Mouse (Mus musculus): ENCODE results near the gene Hand1. TPM values are rescaled to one million over a fixed set of nuclear protein-coding genes. Genes with fewer than 3 reads are reported as not detected.
"Not testable (repeated sequence)": the region's sequence is repeated elsewhere in the genome, so short reads cannot be mapped to it uniquely, and the experiment has no call there.

Hand1 gene
- polyA plus RNA-seq, 1 experiment from 2014 or later: 0.07 TPM

GRCm38 (mm10) chr11:57862088-57862487 lies 29.5 kb upstream of the Hand1 start:
- 77% methylated on average over 7 of the region's 7 CpGs for WGBS (ENCODE audit: insufficient replicate concordance)
- Histone ChIP-seq H3K4me1 (ENCODE audit: insufficient read depth) (no peaks in the 10 kb centered on the region), H3K9ac (replicated peaks) (no peak overlapping the region), H3K9me3 (ENCODE audit: low read length) (no peaks in the 10 kb centered on the region), H3K27ac (ENCODE audit: low read depth) (no peak overlapping the region), H3K27me3 (ENCODE audit: insufficient read depth, low read length) (peaks cover 3% of the 10 kb centered on the region), H3K4me2 (ENCODE audit: low read depth, low read length) (no peak overlapping the region), H3K4me3 (ENCODE audit: low read depth, low read length) (no peak overlapping the region), H3K36me3 (replicated peaks; ENCODE audit: insufficient read depth, low read length) (no peaks in the 10 kb centered on the region)
- no peak for DNase-seq
- no peak for ATAC-seq
- no peak for TF ChIP-seq CTCF (IDR thresholded peaks at IDR 0.05; ENCODE audit: low read depth)
- no peak for TF ChIP-seq EP300 (IDR thresholded peaks at IDR 0.05; ENCODE audit: low read depth)

DNA sequence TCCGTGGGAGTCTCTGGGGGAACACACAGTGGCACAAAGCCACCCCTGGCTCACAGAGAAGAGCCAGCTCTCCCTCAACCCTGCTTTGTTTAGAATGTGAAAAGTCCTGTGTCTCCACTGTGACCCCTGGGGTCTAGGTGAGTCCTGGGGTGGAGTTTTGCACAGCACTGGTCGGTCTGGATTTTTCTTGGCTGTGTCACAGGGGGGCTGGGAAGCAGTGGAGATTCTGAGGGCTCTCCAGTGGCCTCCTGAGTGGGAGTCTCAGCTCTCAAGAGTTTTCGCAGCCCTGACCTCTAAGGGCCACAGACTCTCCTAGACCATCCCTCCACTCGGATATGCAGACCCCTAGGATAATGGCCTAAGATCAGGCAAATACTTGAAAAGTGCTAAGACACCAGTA lies 25.1 kb upstream of the Hand1 start:
- TF ChIP-seq CTCF (IDR thresholded peaks at IDR 0.05; ENCODE audit: low read depth): no peak
- ATAC-seq: no peak

DNA sequence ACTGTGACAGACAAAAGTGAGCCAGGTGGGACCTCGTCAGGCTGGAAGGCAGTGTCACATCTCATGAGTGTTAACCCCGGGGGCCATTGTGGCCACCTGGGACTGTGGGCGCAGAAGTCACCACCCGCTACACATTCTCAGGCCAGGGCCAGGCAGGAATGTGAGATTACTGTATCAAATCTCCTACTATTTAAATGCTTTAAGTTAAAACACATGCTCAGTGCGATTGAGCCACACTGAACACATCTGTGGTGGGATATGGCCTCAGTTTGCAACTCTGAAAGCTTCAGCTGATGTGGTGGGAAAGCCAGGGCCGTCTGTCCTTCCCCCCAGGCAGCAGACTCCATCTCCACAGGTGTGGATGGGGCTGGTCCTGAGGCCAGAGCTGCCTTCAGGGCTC lies 21.0 kb upstream of the Hand1 start:
- Histone ChIP-seq H3K4me1 (ENCODE audit: insufficient read depth) (no peaks in the 10 kb centered on the region), H3K9ac (replicated peaks) (no peak overlapping the region), H3K27ac (ENCODE audit: low read depth) (no peak overlapping the region), H3K27me3 (ENCODE audit: insufficient read depth, low read length) (0 out of 2 replicates have a peak, but pooled peaks cover 3% of the 10 kb centered on the region), H3K4me3 (ENCODE audit: low read depth, low read length) (no peak overlapping the region), H3K4me2 (ENCODE audit: low read depth, low read length) (no peak overlapping the region), H3K9me3 (ENCODE audit: low read length) (no peaks in the 10 kb centered on the region), H3K36me3 (replicated peaks; ENCODE audit: insufficient read depth, low read length) (no peaks in the 10 kb centered on the region)
- WGBS (ENCODE audit: insufficient replicate concordance): 70% methylated on average over 6 of the region's 6 CpGs
- TF ChIP-seq CTCF (IDR thresholded peaks at IDR 0.05; ENCODE audit: low read depth): no peak
- no peak for TF ChIP-seq EP300 (IDR thresholded peaks at IDR 0.05; ENCODE audit: low read depth)
- DNase-seq (no peak), ATAC-seq (no peak)

More for the DNA sequence above, 25.1 kb upstream of the Hand1 start:
- DNase-seq: no peak
- Histone ChIP-seq H3K4me2 (ENCODE audit: low read depth, low read length) (no peak overlapping the region), H3K36me3 (replicated peaks; ENCODE audit: insufficient read depth, low read length) (no peaks in the 10 kb centered on the region), H3K9me3 (ENCODE audit: low read length) (no peaks in the 10 kb centered on the region), H3K4me3 (ENCODE audit: low read depth, low read length) (no peak overlapping the region), H3K4me1 (ENCODE audit: insufficient read depth) (no peaks in the 10 kb centered on the region), H3K27me3 (ENCODE audit: insufficient read depth, low read length) (no peaks in the 10 kb centered on the region), H3K9ac (replicated peaks) (no peak overlapping the region), H3K27ac (ENCODE audit: low read depth) (no peak overlapping the region)
- 51% methylated on average over 4 of the region's 4 CpGs for WGBS (ENCODE audit: insufficient replicate concordance)

DNA sequence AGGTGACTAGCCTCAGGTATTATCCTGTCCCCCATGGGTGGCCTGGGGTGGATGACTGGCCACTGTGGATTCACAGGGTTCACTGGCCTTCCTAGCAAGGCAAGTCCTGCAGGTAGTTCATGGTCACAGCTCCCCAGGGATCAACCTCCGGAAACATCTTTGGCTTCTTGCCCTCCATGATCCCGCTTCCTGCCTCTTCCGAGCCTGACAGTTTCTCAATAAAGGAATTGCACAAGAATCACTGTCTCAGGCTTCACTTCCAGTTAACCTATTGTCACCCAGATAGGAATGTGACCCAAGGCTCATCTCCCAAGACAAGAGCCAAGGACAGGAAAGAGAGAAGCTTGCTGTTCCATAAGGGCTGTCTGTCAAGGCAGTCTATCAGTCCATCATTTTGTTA lies 18.3 kb upstream of the Hand1 start:
- Histone ChIP-seq H3K27me3 (ENCODE audit: insufficient read depth, low read length) (0 out of 2 replicates have a peak, but pooled peaks cover 6% of the 10 kb centered on the region), H3K4me2 (ENCODE audit: low read depth, low read length) (no peak overlapping the region), H3K9ac (replicated peaks) (no peak overlapping the region), H3K4me1 (ENCODE audit: insufficient read depth) (no peaks in the 10 kb centered on the region), H3K36me3 (replicated peaks; ENCODE audit: insufficient read depth, low read length) (no peaks in the 10 kb centered on the region), H3K4me3 (ENCODE audit: low read depth, low read length) (no peak overlapping the region), H3K9me3 (ENCODE audit: low read length) (no peaks in the 10 kb centered on the region), H3K27ac (ENCODE audit: low read depth) (no peak overlapping the region)
- 32% methylated on average over 3 of the region's 3 CpGs for WGBS (ENCODE audit: insufficient replicate concordance)
- no peak for DNase-seq
- no peak for ATAC-seq
- TF ChIP-seq EP300 (IDR thresholded peaks at IDR 0.05; ENCODE audit: low read depth) (no peak), CTCF (IDR thresholded peaks at IDR 0.05; ENCODE audit: low read depth) (no peak)

- no peak overlapping the region for H3K4me3 ChIP-seq (ENCODE audit: low read depth, low read length)
- DNase-seq (no peak), ATAC-seq (no peak)
- TF ChIP-seq CTCF (IDR thresholded peaks at IDR 0.05; ENCODE audit: low read depth): no peak
- TF ChIP-seq EP300 (IDR thresholded peaks at IDR 0.05; ENCODE audit: low read depth): no peak
- H3K27me3 ChIP-seq (ENCODE audit: insufficient read depth, low read length): 0 out of 2 replicates have a peak, but pooled peaks cover 6% of the 10 kb centered on the region
- no peak overlapping the region for H3K27ac ChIP-seq (ENCODE audit: low read depth)
- no peaks in the 10 kb centered on the region for H3K9me3 ChIP-seq (ENCODE audit: low read length)
- no peaks in the 10 kb centered on the region for H3K36me3 ChIP-seq (replicated peaks; ENCODE audit: insufficient read depth, low read length)
- H3K4me2 ChIP-seq (ENCODE audit: low read depth, low read length): no peak overlapping the region
- 40% methylated on average over 7 of the region's 7 CpGs for WGBS (ENCODE audit: insufficient replicate concordance)
- no peak overlapping the region for H3K9ac ChIP-seq (replicated peaks)
- no peaks in the 10 kb centered on the region for H3K4me1 ChIP-seq (ENCODE audit: insufficient read depth)
Measured at GRCm38 (mm10) chr11:57850298-57850697, 17.7 kb upstream of the Hand1 start.

DNA sequence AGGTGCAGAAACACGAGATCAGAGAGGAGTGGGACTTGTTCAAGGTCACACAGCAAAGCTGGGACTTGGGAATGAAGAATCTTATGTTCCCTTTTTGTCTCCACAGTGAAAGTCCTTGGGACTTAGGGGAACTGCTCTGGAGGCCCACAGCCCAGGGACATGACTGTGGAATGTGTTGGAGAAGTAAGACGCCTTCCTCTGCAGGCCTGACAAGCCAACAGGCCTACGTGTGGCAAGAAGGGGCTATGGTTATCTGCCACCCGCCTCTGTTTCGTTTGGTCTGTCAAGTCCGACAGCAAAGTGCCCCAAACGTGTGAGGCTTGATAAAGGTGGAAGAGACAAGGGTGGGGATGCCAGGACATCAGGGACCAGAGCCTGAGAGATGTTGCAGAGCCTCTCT lies 14.8 kb upstream of the Hand1 start:
- WGBS (ENCODE audit: insufficient replicate concordance): 54% methylated on average over 7 of the region's 7 CpGs
- ATAC-seq (no peak), DNase-seq (no peak)
- no peaks in the 10 kb centered on the region for H3K36me3 ChIP-seq (replicated peaks; ENCODE audit: insufficient read depth, low read length)
- H3K9ac ChIP-seq (replicated peaks): no peak overlapping the region
- TF ChIP-seq EP300 (IDR thresholded peaks at IDR 0.05; ENCODE audit: low read depth): no peak
- no peak for TF ChIP-seq CTCF (IDR thresholded peaks at IDR 0.05; ENCODE audit: low read depth)
- H3K4me1 ChIP-seq (ENCODE audit: insufficient read depth): no peaks in the 10 kb centered on the region
- H3K27ac ChIP-seq (ENCODE audit: low read depth): no peak overlapping the region
- H3K27me3 ChIP-seq (ENCODE audit: insufficient read depth, low read length): 0 out of 2 replicates have a peak, but pooled peaks cover 10% of the 10 kb centered on the region
- no peaks in the 10 kb centered on the region for H3K9me3 ChIP-seq (ENCODE audit: low read length)
- H3K4me2 ChIP-seq (ENCODE audit: low read depth, low read length): no peak overlapping the region
- H3K4me3 ChIP-seq (ENCODE audit: low read depth, low read length): no peak overlapping the region

- not testable (repeated sequence) for DNase-seq; ATAC-seq; H3K4me3 ChIP-seq (ENCODE audit: low read depth, low read length); H3K9ac ChIP-seq (replicated peaks); H3K4me2 ChIP-seq (ENCODE audit: low read depth, low read length); H3K9me3 ChIP-seq (ENCODE audit: low read length); H3K27ac ChIP-seq (ENCODE audit: low read depth); H3K36me3 ChIP-seq (replicated peaks; ENCODE audit: insufficient read depth, low read length); H3K4me1 ChIP-seq (ENCODE audit: insufficient read depth)
- H3K27me3 ChIP-seq (ENCODE audit: insufficient read depth, low read length): peaks cover 13% of the 10 kb centered on the region; the same call in 1 of the 2 replicates
- 70% methylated on average over 8 of the region's 9 CpGs for WGBS (ENCODE audit: insufficient replicate concordance)
Measured at GRCm38 (mm10) chr11:57846421-57847363, 14.1 kb upstream of the Hand1 start.

Data from liver, postnatal 0 days (tissue).